ENCODE assay signal across 9 mouse cellular contexts in the genomic region with DNA sequence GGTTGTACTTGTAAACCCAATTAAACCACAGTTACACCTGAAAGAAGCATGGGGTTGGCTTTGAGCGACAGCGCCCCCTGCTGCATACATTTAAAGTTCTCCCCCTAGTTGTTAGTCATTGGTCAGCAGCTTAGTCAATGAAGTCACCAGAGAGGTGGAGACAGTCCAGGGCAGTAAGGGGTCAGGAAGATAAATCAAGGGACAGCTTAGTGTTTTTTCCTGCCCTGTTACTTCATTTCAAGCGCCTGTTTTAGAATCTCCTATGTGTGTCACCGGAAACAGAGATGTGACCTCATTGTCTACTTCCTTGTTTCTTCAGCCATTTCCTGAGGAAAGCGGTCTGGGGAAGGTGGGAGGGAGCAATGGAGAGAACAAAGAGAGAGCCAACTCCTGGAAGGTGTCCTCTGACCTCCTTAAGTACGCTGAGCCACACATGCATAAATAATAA. TPM values are rescaled to one million over a fixed set of nuclear protein-coding genes. Genes with fewer than 3 reads are reported as not detected.
DNase-seq lines count a peak whose midpoint lies in the region; ATAC-seq and TF ChIP-seq lines count a peak whose summit lies in the region.
"Had no signal": no experiment of that assay in that cellular context is flagged by ENCODE, and none has a peak within 500 bp of the region (broad histone marks: within the 10 kb centered on the region; RNA-seq: fewer than 3 reads in every experiment).

No protein-coding gene starts in this region.

- H3K9ac ChIP-seq in hindbrain, embryonic 11.5 days (ENCODE audit: low read depth, low read length), result no peak overlapping the region
- H3K9ac ChIP-seq in hindbrain, embryonic 13.5 days, result no peak overlapping the region
- H3K9ac ChIP-seq in ES-E14 (ENCODE audit: insufficient read depth, low read depth, low read length, poor library complexity, severe bottlenecking), result no peak overlapping the region
- H3K9ac ChIP-seq in kidney, embryonic 16.5 days (replicated peaks; ENCODE audit: low read length), result no peak overlapping the region
- H3K9ac ChIP-seq: limb, embryonic 15.5 days had no signal

- H3K9me3 ChIP-seq in hindbrain, embryonic 11.5 days (ENCODE audit: control insufficient read depth, low read length), result no peaks in the 10 kb centered on the region
- H3K9me3 ChIP-seq in hindbrain, embryonic 13.5 days, result no peaks in the 10 kb centered on the region
- no peaks in the 10 kb centered on the region for H3K9me3 ChIP-seq in ES-E14 (ENCODE audit: control insufficient read depth, insufficient read depth, low read depth, low read length)
- H3K9me3 ChIP-seq in kidney, embryonic 16.5 days (ENCODE audit: low read length), result no peaks in the 10 kb centered on the region
- H3K9me3 ChIP-seq: limb, embryonic 15.5 days had no signal

- no peaks in the 10 kb centered on the region for H3K27me3 ChIP-seq in hindbrain, embryonic 11.5 days (ENCODE audit: control insufficient read depth, insufficient read depth, low read length)
- no peaks in the 10 kb centered on the region for H3K27me3 ChIP-seq in hindbrain, embryonic 13.5 days
- H3K27me3 ChIP-seq in kidney, embryonic 16.5 days (ENCODE audit: insufficient read depth, low read length), result no peaks in the 10 kb centered on the region
- H3K27me3 ChIP-seq in thymus, adult 2 months (ENCODE audit: control insufficient read depth, insufficient read depth, low read length), result no peaks in the 10 kb centered on the region
- H3K27me3 ChIP-seq: limb, embryonic 15.5 days had no signal

- no peak for TF ChIP-seq POLR2A in thymus, adult 2 months (IDR thresholded peaks at IDR 0.05; ENCODE audit: control insufficient read depth, extremely low read depth, insufficient read depth, low read length, poor library complexity)

- H3K36me3 ChIP-seq in hindbrain, embryonic 11.5 days (ENCODE audit: control insufficient read depth, insufficient read depth, low read length), result no peaks in the 10 kb centered on the region
- no peaks in the 10 kb centered on the region for H3K36me3 ChIP-seq in hindbrain, embryonic 13.5 days
- H3K36me3 ChIP-seq in ES-E14 (ENCODE audit: control insufficient read depth, insufficient read depth, low read length, poor library complexity, severe bottlenecking), result no peaks in the 10 kb centered on the region
- H3K36me3 ChIP-seq in kidney, embryonic 16.5 days (ENCODE audit: insufficient read depth, low read length), result no peaks in the 10 kb centered on the region
- H3K36me3 ChIP-seq in thymus, adult 2 months (ENCODE audit: control insufficient read depth, insufficient read depth, low read length), result no peaks in the 10 kb centered on the region
- H3K36me3 ChIP-seq: limb, embryonic 15.5 days had no signal

- DNase-seq in hindbrain, embryonic 11.5 days (ENCODE audit: low spot score), result peak; percentile 65
- peak; percentile 90 for DNase-seq in ES-E14 (ENCODE audit: low read depth, low spot score)
- peak; percentile 66 for DNase-seq in cerebellum, adult 9-10 months
- peak; percentile 77 to 79 for DNase-seq in heart, adult 9 months (ENCODE audit: low spot score in 2 of 2)
- peak; percentile 93 for DNase-seq in lung, postnatal 36 days
- DNase-seq in thymus, adult 2 months, result peak; percentile 75

- TF ChIP-seq CTCF in thymus, adult 2 months (IDR thresholded peaks at IDR 0.05; ENCODE audit: borderline replicate concordance, control insufficient read depth, extremely low read depth, insufficient read depth, low read length, poor library complexity), result no peak

- no peaks in the 10 kb centered on the region; the same call in 1 of the 2 replicates for H3K4me1 ChIP-seq in hindbrain, embryonic 11.5 days (replicated peaks; ENCODE audit: control insufficient read depth, insufficient read depth, low read length)
- peaks cover 13% of the 10 kb centered on the region for H3K4me1 ChIP-seq in hindbrain, embryonic 13.5 days (replicated peaks)
- peaks cover 3 to 18% of the 10 kb centered on the region in 2 experiments; a peak in 3 of 4 replicates for H3K4me1 ChIP-seq in ES-E14 (ENCODE audit: control insufficient read depth in 2 of 2, insufficient read depth in 2 of 2, low read length in 2 of 2, poor library complexity in 1 of 2)
- H3K4me1 ChIP-seq in kidney, embryonic 16.5 days (ENCODE audit: insufficient read depth, low read length), result peaks cover 16% of the 10 kb centered on the region
- H3K4me1 ChIP-seq in thymus, adult 2 months (replicated peaks; ENCODE audit: control insufficient read depth, insufficient read depth, low read length), result peaks cover 3% of the 10 kb centered on the region

- H3K4me3 ChIP-seq in hindbrain, embryonic 11.5 days (ENCODE audit: low read depth, low read length), result no peak overlapping the region
- H3K4me3 ChIP-seq in hindbrain, embryonic 13.5 days, result no peak overlapping the region
- H3K4me3 ChIP-seq in ES-E14 (ENCODE audit: insufficient read depth in 1 of 2, low read depth in 1 of 2, low read length in 2 of 2, poor library complexity in 1 of 2, severe bottlenecking in 1 of 2), result no peak overlapping the region
- no peak overlapping the region for H3K4me3 ChIP-seq in kidney, embryonic 16.5 days (ENCODE audit: low read length)
- H3K4me3 ChIP-seq in thymus, adult 2 months (ENCODE audit: control insufficient read depth, insufficient read depth, low read length), result no peak overlapping the region
- H3K4me3 ChIP-seq: limb, embryonic 15.5 days had no signal

- no peak overlapping the region for H3K4me2 ChIP-seq in hindbrain, embryonic 11.5 days (replicated peaks; ENCODE audit: low read depth, low read length)
- no peak overlapping the region for H3K4me2 ChIP-seq in hindbrain, embryonic 13.5 days
- no peak overlapping the region for H3K4me2 ChIP-seq in kidney, embryonic 16.5 days (replicated peaks; ENCODE audit: low read depth, low read length)
- H3K4me2 ChIP-seq: limb, embryonic 15.5 days had no signal

- WGBS in hindbrain, embryonic 11.5 days, result 34% methylated on average over 6 of the region's 6 CpGs
- 31% methylated on average over 6 of the region's 6 CpGs for WGBS in hindbrain, embryonic 13.5 days
- 10% methylated on average over 6 of the region's 6 CpGs for WGBS in kidney, embryonic 16.5 days
- 18% methylated on average over 6 of the region's 6 CpGs for WGBS in thymus, adult 2 months

- no peak for ATAC-seq in hindbrain, embryonic 11.5 days (ENCODE audit: low FRiP score)
- ATAC-seq in hindbrain, embryonic 13.5 days (ENCODE audit: low FRiP score), result no peak
- ATAC-seq in kidney, embryonic 16.5 days (ENCODE audit: low FRiP score, low TSS enrichment), result peak; percentile 76

- H3K27ac ChIP-seq in hindbrain, embryonic 11.5 days (ENCODE audit: low read depth, low read length), result no peak overlapping the region
- H3K27ac ChIP-seq in hindbrain, embryonic 13.5 days, result no peak overlapping the region
- no peak overlapping the region; the same call in 1 of the 2 replicates for H3K27ac ChIP-seq in ES-E14 (ENCODE audit: insufficient read depth, low read depth, low read length, poor library complexity, severe bottlenecking)
- peak overlapping the region; percentile 67 for H3K27ac ChIP-seq in kidney, embryonic 16.5 days (ENCODE audit: low read length)
- no peak overlapping the region for H3K27ac ChIP-seq in thymus, adult 2 months (ENCODE audit: control insufficient read depth, insufficient read depth, low read length)

- in situ Hi-C loops in ES-E14 (cut with MboI; ENCODE audit: low sequenced_read_pairs in 2 of 2, unreplicated experiment in 2 of 2), result no loop called here

TF ChIP-seq in ES-E14, 5 proteins besides CTCF, POLR2A, EP300 and RAD21:
- peak; percentile 33; the same call in 1 of the 2 replicates for TF ChIP-seq HCFC1 (IDR thresholded peaks at IDR 0.05; ENCODE audit: borderline replicate concordance, insufficient read depth, low read length)
- TF ChIP-seq MAFK (IDR thresholded peaks at IDR 0.05; ENCODE audit: insufficient read depth, low read depth, low read length), result no peak

RNA-seq across cellular contexts. Expression of a gene that starts 2.0 kb away (rescaled TPM):
- 149 and 181 TPM in 2 replicates for polyA plus RNA-seq in hindbrain, embryonic 11.5 days (2014; fragmentation: Nextera tagmentation; extraction: Ambion mirVana)
- 160 and 165 TPM in 2 replicates for polyA plus RNA-seq in hindbrain, embryonic 13.5 days (2015; fragmentation: Nextera tagmentation; extraction: Ambion mirVana)
- total RNA-seq in ES-E14 (2012; rRNA removed), result 50.8 and 80.0 TPM in 2 replicates
- polyA plus RNA-seq in kidney, embryonic 16.5 days (2015; fragmentation: Nextera tagmentation; extraction: Ambion mirVana), result 103 and 119 TPM in 2 replicates
- polyA plus RNA-seq in thymus, adult 2 months (2012; rRNA removed), result 164 and 192 TPM in 2 replicates

RNA-seq across cellular contexts. Expression of a gene that starts 28.1 kb away (rescaled TPM):
- polyA plus RNA-seq in hindbrain, embryonic 11.5 days (2014; fragmentation: Nextera tagmentation; extraction: Ambion mirVana), result 152 and 169 TPM in 2 replicates
- 154 and 163 TPM in 2 replicates for polyA plus RNA-seq in hindbrain, embryonic 13.5 days (2015; fragmentation: Nextera tagmentation; extraction: Ambion mirVana)
- 827 and 1,221 TPM in 2 replicates for total RNA-seq in ES-E14 (2012; rRNA removed)
- polyA plus RNA-seq in kidney, embryonic 16.5 days (2015; fragmentation: Nextera tagmentation; extraction: Ambion mirVana), result 269 and 323 TPM in 2 replicates
- polyA plus RNA-seq in thymus, adult 2 months (2012; rRNA removed), result 196 and 206 TPM in 2 replicates

RNA-seq across cellular contexts. Expression of a gene that starts 49.2 kb away (rescaled TPM):
- not detected in 2 replicates for polyA plus RNA-seq in hindbrain, embryonic 11.5 days (2014; fragmentation: Nextera tagmentation; extraction: Ambion mirVana)
- not detected in 2 replicates for polyA plus RNA-seq in hindbrain, embryonic 13.5 days (2015; fragmentation: Nextera tagmentation; extraction: Ambion mirVana)
- total RNA-seq in ES-E14 (2012; rRNA removed), result not detected in 2 replicates
- not detected in 2 replicates for polyA plus RNA-seq in kidney, embryonic 16.5 days (2015; fragmentation: Nextera tagmentation; extraction: Ambion mirVana)
- not detected in 2 replicates for polyA plus RNA-seq in thymus, adult 2 months (2012; rRNA removed)

RNA-seq across cellular contexts. Expression of a gene that starts 50.2 kb away (rescaled TPM):
- polyA plus RNA-seq in hindbrain, embryonic 11.5 days (2014; fragmentation: Nextera tagmentation; extraction: Ambion mirVana), result 62.6 and 66.3 TPM in 2 replicates
- polyA plus RNA-seq in hindbrain, embryonic 13.5 days (2015; fragmentation: Nextera tagmentation; extraction: Ambion mirVana), result 36.7 and 38.3 TPM in 2 replicates
- total RNA-seq in ES-E14 (2012; rRNA removed), result 103 and 135 TPM in 2 replicates
- polyA plus RNA-seq in kidney, embryonic 16.5 days (2015; fragmentation: Nextera tagmentation; extraction: Ambion mirVana), result 52.7 and 57.8 TPM in 2 replicates
- polyA plus RNA-seq in thymus, adult 2 months (2012; rRNA removed), result 80.5 and 82.1 TPM in 2 replicates

RNA-seq across cellular contexts. Expression of a gene that starts 50.9 kb away (rescaled TPM):
- 76.1 and 93.9 TPM in 2 replicates for polyA plus RNA-seq in hindbrain, embryonic 11.5 days (2014; fragmentation: Nextera tagmentation; extraction: Ambion mirVana)
- 179 and 182 TPM in 2 replicates for polyA plus RNA-seq in hindbrain, embryonic 13.5 days (2015; fragmentation: Nextera tagmentation; extraction: Ambion mirVana)
- total RNA-seq in ES-E14 (2012; rRNA removed), result 108 and 112 TPM in 2 replicates
- polyA plus RNA-seq in kidney, embryonic 16.5 days (2015; fragmentation: Nextera tagmentation; extraction: Ambion mirVana), result 189 and 207 TPM in 2 replicates
- polyA plus RNA-seq in thymus, adult 2 months (2012; rRNA removed), result 128 and 141 TPM in 2 replicates
